Mouse (Mus musculus) telencephalon, adult 2 months (tissue): ENCODE results near the gene Ppp2r2c.
"Not testable (repeated sequence)": the region's sequence is repeated elsewhere in the genome, so short reads cannot be mapped to it uniquely, and the experiment has no call there.

ENCODE experiments used
- DNase-seq: peaks from one replicate; pipeline ENCODE4 v3.0.0-alpha.2; 2011; ENCODE audit warnings: low read depth, low spot score

The Ppp2r2c gene

GRCm38 (mm10) chr5:36923826-36924700 lies 55.8 kb downstream of the Ppp2r2c start:
- peak; percentile 76 for DNase-seq

GRCm38 (mm10) chr5:36928701-36929100 lies 60.4 kb downstream of the Ppp2r2c start:
- no peak for DNase-seq

- no peak for DNase-seq
These were observed 61.1 kb downstream of the Ppp2r2c start for GRCm38 (mm10) chr5:36929376-36929775.

- no peak for DNase-seq
These were observed 65.1 kb downstream of the Ppp2r2c start for GRCm38 (mm10) chr5:36933383-36933782.

- peak; percentile 75 for DNase-seq
These were observed 67.5 kb downstream of the Ppp2r2c start for GRCm38 (mm10) chr5:36935486-36936473.

GRCm38 (mm10) chr5:36936548-36936947 lies 68.2 kb downstream of the Ppp2r2c start:
- no peak for DNase-seq

- DNase-seq = no peak
These were observed 69.7 kb downstream of the Ppp2r2c start for GRCm38 (mm10) chr5:36938021-36938420.

- not testable (repeated sequence) for DNase-seq
These were observed 70.7 kb downstream of the Ppp2r2c start for GRCm38 (mm10) chr5:36938991-36939390.

- DNase-seq = no peak
These were observed 74.1 kb downstream of the Ppp2r2c start for GRCm38 (mm10) chr5:36942446-36942845.

GRCm38 (mm10) chr5:36944552-36944951 lies 76.2 kb downstream of the Ppp2r2c start:
- DNase-seq = no peak

- peak; percentile 93 for DNase-seq
These were observed 76.9 kb downstream of the Ppp2r2c start for GRCm38 (mm10) chr5:36945102-36945701.

- DNase-seq = no peak
These were observed 77.4 kb downstream of the Ppp2r2c start for GRCm38 (mm10) chr5:36945713-36946112.

- peak; percentile 69 for DNase-seq
These were observed 78.1 kb downstream of the Ppp2r2c start for GRCm38 (mm10) chr5:36946445-36946844.

- DNase-seq = peak; percentile 49
These were observed 80.5 kb downstream of the Ppp2r2c start for GRCm38 (mm10) chr5:36948831-36949230.

- no peak for DNase-seq
These were observed 82.6 kb downstream of the Ppp2r2c start for GRCm38 (mm10) chr5:36950871-36951270.

- DNase-seq = no peak
These were observed 84.0 kb downstream of the Ppp2r2c start for GRCm38 (mm10) chr5:36952311-36952710.

- no peak for DNase-seq
These were observed 87.1 kb downstream of the Ppp2r2c start for GRCm38 (mm10) chr5:36955366-36955765.

- DNase-seq = peak; percentile 40
These were observed 90.5 kb downstream of the Ppp2r2c start for GRCm38 (mm10) chr5:36958837-36959236.

GRCm38 (mm10) chr5:36960501-36960900 lies 92.2 kb downstream of the Ppp2r2c start:
- peak; percentile 73 for DNase-seq

GRCm38 (mm10) chr5:36971587-36971986 lies 103.3 kb downstream of the Ppp2r2c start:
- DNase-seq = no peak

- no peak for DNase-seq
These were observed 107.0 kb downstream of the Ppp2r2c start for GRCm38 (mm10) chr5:36975336-36975735.

- no peak for DNase-seq
These were observed 109.5 kb downstream of the Ppp2r2c start for GRCm38 (mm10) chr5:36977809-36978208.
